Mouse (Mus musculus) central nervous system, embryonic 14 days (tissue): ENCODE measurements around the gene Dnpep. TPM values are rescaled to one million over a fixed set of nuclear protein-coding genes. Genes with fewer than 3 reads are reported as not detected.

Experiments used
- polyA plus RNA-seq: library from polyadenylated mRNA; depleted of rRNA; stranded (reverse); fragments of >200 nt; gene quantifications from 2 replicates; pipeline ENCODE4 v1.2.3, GENCODE M21; 2012; rRNA removed

Gene Dnpep
- polyA plus RNA-seq, result 146 and 166 TPM in 2 replicates

GRCm38 (mm10) chr1:75317241-75318201 lies at the start of gene Dnpep:
Gene Dnpep (minus strand): TSS chr1:75317990.

DNA sequence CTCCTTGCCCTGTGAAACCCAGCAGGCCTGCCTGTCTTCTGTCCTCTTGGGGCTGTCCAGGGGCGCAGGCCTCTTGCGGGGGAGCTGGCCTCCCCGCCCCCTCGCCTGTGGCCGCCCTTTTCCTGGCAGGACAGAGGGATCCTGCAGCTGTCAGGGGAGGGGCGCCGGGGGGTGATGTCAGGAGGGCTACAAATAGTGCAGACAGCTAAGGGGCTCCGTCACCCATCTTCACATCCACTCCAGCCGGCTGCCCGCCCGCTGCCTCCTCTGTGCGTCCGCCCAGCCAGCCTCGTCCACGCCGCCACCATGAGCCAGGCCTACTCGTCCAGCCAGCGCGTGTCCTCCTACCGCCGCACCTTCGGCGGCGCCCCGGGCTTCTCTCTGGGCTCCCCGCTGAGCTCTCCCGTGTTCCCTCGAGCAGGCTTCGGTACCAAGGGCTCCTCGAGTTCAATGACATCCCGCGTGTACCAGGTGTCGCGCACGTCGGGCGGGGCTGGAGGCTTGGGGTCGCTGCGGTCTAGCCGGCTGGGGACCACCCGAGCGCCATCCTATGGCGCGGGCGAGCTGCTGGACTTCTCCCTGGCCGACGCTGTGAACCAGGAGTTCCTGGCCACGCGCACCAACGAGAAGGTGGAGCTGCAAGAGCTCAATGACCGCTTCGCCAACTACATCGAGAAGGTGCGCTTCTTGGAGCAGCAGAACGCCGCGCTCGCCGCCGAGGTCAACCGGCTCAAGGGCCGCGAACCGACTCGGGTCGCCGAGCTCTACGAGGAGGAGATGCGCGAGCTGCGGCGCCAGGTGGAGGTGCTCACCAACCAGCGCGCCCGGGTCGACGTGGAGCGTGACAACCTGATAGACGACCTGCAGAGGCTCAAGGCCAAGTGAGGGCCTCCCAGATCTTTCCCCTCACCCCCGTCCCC lies 42.6 kb upstream of the Dnpep start, which contains the start of gene Des:
Des (plus strand) TSS at position 218 of the 920 bp plus-strand sequence.

GRCm38 (mm10) chr1:75278228-75278627 lies 39.6 kb downstream of the Dnpep start, which contains the start of gene Resp18:
Gene Resp18 (minus strand): TSS chr1:75278415.

DNA sequence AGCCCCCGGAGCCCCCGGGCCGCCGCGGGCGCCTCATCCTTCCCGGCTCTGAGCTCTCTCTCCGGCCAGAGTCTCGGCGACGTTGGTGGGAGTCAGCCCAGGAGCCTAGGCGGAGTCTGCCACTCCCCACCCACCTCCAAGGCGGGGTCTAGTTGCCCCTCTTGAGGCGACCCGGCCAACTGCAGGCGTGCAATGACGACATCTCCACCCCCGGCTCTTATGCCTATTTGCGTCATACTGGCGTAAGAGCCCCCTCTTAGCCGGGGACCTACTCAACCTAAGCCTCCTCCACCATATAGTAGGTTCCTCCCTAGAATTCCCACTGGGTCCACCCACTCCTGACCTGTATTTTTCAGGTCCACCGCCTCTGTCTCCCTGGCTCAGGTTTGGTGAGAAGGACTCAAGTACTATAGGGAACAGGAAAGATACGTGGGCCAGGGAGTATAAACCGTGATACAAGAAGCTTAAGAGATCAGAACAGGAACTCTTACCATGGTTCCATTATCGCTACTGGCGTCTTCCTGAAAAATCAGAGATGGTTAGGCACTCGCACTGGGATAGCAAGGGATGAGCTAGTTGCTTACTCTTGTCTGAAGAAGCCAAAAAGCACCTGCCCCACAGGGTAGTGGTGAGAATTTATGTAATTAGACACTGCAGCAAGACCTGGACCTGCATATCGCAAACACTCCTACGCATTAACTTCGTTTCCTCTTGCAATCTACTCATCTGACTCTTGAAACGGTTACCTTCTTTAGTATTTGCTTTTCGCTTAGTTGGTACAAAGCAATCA lies 53.5 kb downstream of the Dnpep start, which contains the start of gene Ptprn:
Ptprn (minus strand) TSS at position 412 of the 790 bp plus-strand sequence.

Other genes with a start within 250 kb of the Dnpep start
- gene Nhej1, start 192.8 kb downstream of the Dnpep start, polyA plus RNA-seq, result 3.0 and 3.8 TPM in 2 replicates
- 0.06 and 0.15 TPM in 2 replicates for gene Slc23a3, start 184.1 kb downstream of the Dnpep start, polyA plus RNA-seq
- 60.0 and 62.1 TPM in 2 replicates for gene Cnppd1, start 175.3 kb downstream of the Dnpep start, polyA plus RNA-seq
- 139 and 143 TPM in 2 replicates for gene Retreg2, start 175.2 kb downstream of the Dnpep start, polyA plus RNA-seq
- gene Zfand2b, start 149.3 kb downstream of the Dnpep start, polyA plus RNA-seq, result 53.6 and 56.3 TPM in 2 replicates
- 31.6 and 32.7 TPM in 2 replicates for gene Abcb6, start 137.6 kb downstream of the Dnpep start, polyA plus RNA-seq
- gene Ankzf1, start 125.8 kb downstream of the Dnpep start, polyA plus RNA-seq, result 30.2 and 33.0 TPM in 2 replicates
- gene Atg9a, start 125.8 kb downstream of the Dnpep start, polyA plus RNA-seq, result 55.1 and 56.4 TPM in 2 replicates
- 40.1 and 40.9 TPM in 2 replicates for gene Glb1l, start 107.2 kb downstream of the Dnpep start, polyA plus RNA-seq
- 261 and 262 TPM in 2 replicates for gene Stk16, start 107.2 kb downstream of the Dnpep start, polyA plus RNA-seq
- 6.3 and 6.9 TPM in 2 replicates for gene Tuba4a, start 98.1 kb downstream of the Dnpep start, polyA plus RNA-seq
- gene A630095N17Rik, start 85.9 kb downstream of the Dnpep start, polyA plus RNA-seq, result not detected in 2 replicates
- 49.5 and 53.3 TPM in 2 replicates for gene Dnajb2, start 81.6 kb downstream of the Dnpep start, polyA plus RNA-seq
- 36.6 and 47.6 TPM in 2 replicates for gene Ptprn, start 53.5 kb downstream of the Dnpep start, polyA plus RNA-seq
- gene Resp18, start 39.6 kb downstream of the Dnpep start, polyA plus RNA-seq, result 58.6 and 67.6 TPM in 2 replicates
- 0.93 and 10.1 TPM in 2 replicates for gene Des, start 42.3 kb upstream of the Dnpep start, polyA plus RNA-seq
- 41.4 and 54.7 TPM in 2 replicates for gene Speg, start 57.3 kb upstream of the Dnpep start, polyA plus RNA-seq
- 101 and 108 TPM in 2 replicates for gene Gmppa, start 117.9 kb upstream of the Dnpep start, polyA plus RNA-seq
- 22.4 and 30.0 TPM in 2 replicates for gene Asic4, start 132.4 kb upstream of the Dnpep start, polyA plus RNA-seq
- 52.0 and 66.5 TPM in 2 replicates for gene Chpf, start 161.3 kb upstream of the Dnpep start, polyA plus RNA-seq
- 34.7 and 39.6 TPM in 2 replicates for gene Tmem198, start 161.5 kb upstream of the Dnpep start, polyA plus RNA-seq
- 53.1 and 100 TPM in 2 replicates for gene Obsl1, start 188.5 kb upstream of the Dnpep start, polyA plus RNA-seq
- 54.6 and 59.8 TPM in 2 replicates for gene Inha, start 189.1 kb upstream of the Dnpep start, polyA plus RNA-seq
- gene Stk11ip, start 203.5 kb upstream of the Dnpep start, polyA plus RNA-seq, result 34.9 and 35.1 TPM in 2 replicates
- gene Slc4a3, start 228.3 kb upstream of the Dnpep start, polyA plus RNA-seq, result 52.2 and 67.1 TPM in 2 replicates